Mouse (Mus musculus) heart, embryonic 10.5 days (tissue): ENCODE data around the gene Sdr42e1. TPM values are rescaled to one million over a fixed set of nuclear protein-coding genes. Genes with fewer than 3 reads are reported as not detected.

ENCODE experiments used
- DNase-seq: peaks from one replicate; pipeline ENCODE4 v3.0.0-alpha.2; 2017; ENCODE audit warnings: low spot score
- H3K27ac ChIP-seq: fragments of 300-500 bp; sonication (generic); 2 replicates; pipeline ENCODE4 v1.5.1; 2016; ENCODE audit warnings: mild to moderate bottlenecking
- H3K27me3 ChIP-seq: fragments of 300-500 bp; sonication (generic); 2 replicates; pipeline ENCODE4 v1.6.1; 2016; ENCODE audit warnings: mild to moderate bottlenecking; ENCODE audit not compliant: poor library complexity, insufficient read depth, severe bottlenecking
- H3K36me3 ChIP-seq: fragments of 300-500 bp; sonication (generic); 2 replicates; pipeline ENCODE4 v1.6.1; 2016; ENCODE audit warnings: mild to moderate bottlenecking, moderate library complexity
- H3K4me1 ChIP-seq: fragments of 300-500 bp; sonication (generic); 2 replicates; pipeline ENCODE4 v1.6.1; 2016; ENCODE audit warnings: mild to moderate bottlenecking
- H3K4me3 ChIP-seq: fragments of 300-500 bp; sonication (generic); 2 replicates; pipeline ENCODE4 v1.5.1; 2016; ENCODE audit warnings: mild to moderate bottlenecking, moderate library complexity
- H3K9me3 ChIP-seq: fragments of 300-500 bp; sonication (generic); 2 replicates; pipeline ENCODE4 v1.6.1; 2016; ENCODE audit warnings: mild to moderate bottlenecking, moderate library complexity
- WGBS: fragments of 180-500 bp; shearing (Covaris S2); methylation state at CpG from one replicate; pipeline ENCODE4 v1.1.7; 2016; 5-methylcytosine and 5-hydroxymethylcytosine counted together
- polyA plus RNA-seq: library from polyadenylated mRNA; unstranded; fragments of >200 nt; fragmentation: Nextera tagmentation; extraction: Ambion mirVana; gene quantifications from 2 replicates; pipeline ENCODE4 v1.2.1, GENCODE M21; 2016

Gene Sdr42e1
- polyA plus RNA-seq, 1 experiment from 2014 or later, result 0.72 TPM

GRCm38 (mm10) chr8:117646020-117646419 is 27.5 kb downstream of the Sdr42e1 start:
- no peak overlapping the region for H3K4me3 ChIP-seq
- DNase-seq, result no peak
- no peaks in the 10 kb centered on the region for H3K4me1 ChIP-seq
- H3K36me3 ChIP-seq, result no peaks in the 10 kb centered on the region
- WGBS, result 45% methylated on average over 2 of the region's 2 CpGs
- H3K27me3 ChIP-seq, result no peaks in the 10 kb centered on the region
- no peaks in the 10 kb centered on the region for H3K9me3 ChIP-seq
- H3K27ac ChIP-seq, result no peak overlapping the region

DNA sequence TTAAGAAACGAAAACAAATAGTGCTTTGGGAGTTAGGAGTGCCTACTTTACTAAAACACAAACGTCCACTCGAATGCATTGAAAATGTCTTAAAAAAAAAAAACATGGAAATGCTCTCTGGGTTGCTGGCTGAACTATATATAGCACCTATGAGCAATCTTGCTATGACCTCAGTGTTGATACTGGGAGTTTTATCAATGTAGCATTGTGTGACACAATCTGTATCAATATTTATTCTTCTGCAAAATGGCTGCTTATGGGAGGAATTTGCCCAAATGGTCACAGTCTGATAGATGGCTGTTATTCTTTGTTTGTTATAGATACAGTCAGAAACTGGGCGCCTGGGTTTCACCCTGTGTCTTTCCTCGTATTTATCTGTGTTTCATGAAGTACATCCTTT is 28.0 kb downstream of the Sdr42e1 start:
- DNase-seq, result no peak
- Histone ChIP-seq H3K27me3 (no peaks in the 10 kb centered on the region), H3K36me3 (no peaks in the 10 kb centered on the region), H3K4me3 (no peak overlapping the region), H3K9me3 (no peaks in the 10 kb centered on the region), H3K4me1 (no peaks in the 10 kb centered on the region), H3K27ac (no peak overlapping the region)
- 52% methylated on average over 5 of the region's 5 CpGs for WGBS

- Histone ChIP-seq H3K9me3 (no peaks in the 10 kb centered on the region), H3K27ac (no peak overlapping the region), H3K36me3 (no peaks in the 10 kb centered on the region), H3K4me1 (no peaks in the 10 kb centered on the region), H3K4me3 (no peak overlapping the region), H3K27me3 (no peaks in the 10 kb centered on the region)
- WGBS, result 92% methylated on average over 9 of the region's 9 CpGs
- DNase-seq, result no peak
Measured at GRCm38 (mm10) chr8:117639631-117640030, 33.9 kb downstream of the Sdr42e1 start.

DNA sequence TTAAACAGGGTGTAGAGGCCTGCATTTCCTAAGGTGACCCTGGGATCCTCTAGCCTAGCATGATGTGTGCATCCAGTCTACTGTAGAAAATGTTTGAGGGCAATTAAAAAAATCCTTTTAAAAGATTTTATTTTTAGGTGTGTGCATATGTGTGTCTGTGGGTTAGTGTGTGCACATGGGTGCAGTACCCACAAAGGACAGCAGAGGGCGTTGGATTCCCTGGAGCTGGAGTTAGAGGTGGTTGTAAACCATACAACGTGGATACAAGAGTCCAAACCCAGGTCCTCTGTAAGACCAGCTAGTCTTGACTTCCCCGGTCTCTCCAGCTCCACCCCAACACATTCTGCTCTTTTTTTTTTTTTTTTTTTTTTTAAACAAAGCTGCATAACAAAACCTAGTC is 36.0 kb downstream of the Sdr42e1 start:
- H3K27ac ChIP-seq, result no peak overlapping the region
- H3K4me1 ChIP-seq, result no peaks in the 10 kb centered on the region
- no peak for DNase-seq
- no peak overlapping the region for H3K4me3 ChIP-seq
- no peaks in the 10 kb centered on the region for H3K36me3 ChIP-seq
- H3K27me3 ChIP-seq, result no peaks in the 10 kb centered on the region
- WGBS, result 62% methylated on average over 3 of the region's 3 CpGs
- H3K9me3 ChIP-seq, result no peaks in the 10 kb centered on the region

- no peak overlapping the region for H3K4me3 ChIP-seq
- DNase-seq, result no peak
- WGBS, result 85% methylated on average over 7 of the region's 7 CpGs
- no peak overlapping the region for H3K27ac ChIP-seq
- H3K36me3 ChIP-seq, result no peaks in the 10 kb centered on the region
- no peaks in the 10 kb centered on the region for H3K27me3 ChIP-seq
- no peaks in the 10 kb centered on the region for H3K4me1 ChIP-seq
- H3K9me3 ChIP-seq, result no peaks in the 10 kb centered on the region
Measured at GRCm38 (mm10) chr8:117634406-117634805, 39.1 kb downstream of the Sdr42e1 start.

GRCm38 (mm10) chr8:117632532-117632931 is 41.0 kb downstream of the Sdr42e1 start:
- H3K4me1 ChIP-seq, result no peaks in the 10 kb centered on the region
- DNase-seq, result no peak
- no peak overlapping the region for H3K27ac ChIP-seq
- 75% methylated on average over 5 of the region's 5 CpGs for WGBS
- no peaks in the 10 kb centered on the region for H3K36me3 ChIP-seq
- no peaks in the 10 kb centered on the region for H3K9me3 ChIP-seq
- H3K27me3 ChIP-seq, result no peaks in the 10 kb centered on the region
- H3K4me3 ChIP-seq, result no peak overlapping the region

- H3K27ac ChIP-seq, result no peak overlapping the region
- peaks cover 7% of the 10 kb centered on the region; the same call in 1 of the 2 replicates for H3K27me3 ChIP-seq
- H3K36me3 ChIP-seq, result 0 out of 2 replicates have a peak, but pooled peaks cover 3% of the 10 kb centered on the region
- no peak overlapping the region for H3K4me3 ChIP-seq
- no peaks in the 10 kb centered on the region for H3K4me1 ChIP-seq
- no peak for DNase-seq
- 67% methylated on average over 9 of the region's 9 CpGs for WGBS
- H3K9me3 ChIP-seq, result 0 out of 2 replicates have a peak, but pooled peaks cover 6% of the 10 kb centered on the region
Measured at GRCm38 (mm10) chr8:117627096-117627495, 46.4 kb downstream of the Sdr42e1 start.

- Histone ChIP-seq H3K27ac (no peak overlapping the region), H3K4me3 (no peak overlapping the region), H3K36me3 (0 out of 2 replicates have a peak, but pooled peaks cover 3% of the 10 kb centered on the region), H3K9me3 (0 out of 2 replicates have a peak, but pooled peaks cover 6% of the 10 kb centered on the region), H3K4me1 (no peaks in the 10 kb centered on the region), H3K27me3 (peaks cover 7% of the 10 kb centered on the region; the same call in 1 of the 2 replicates)
- no peak for DNase-seq
- WGBS, result 70% methylated on average over 14 of the region's 14 CpGs
Measured at GRCm38 (mm10) chr8:117626040-117626838, 47.2 kb downstream of the Sdr42e1 start.

GRCm38 (mm10) chr8:117612861-117613260 is 60.6 kb downstream of the Sdr42e1 start:
- Histone ChIP-seq H3K4me3 (no peak overlapping the region), H3K9me3 (no peaks in the 10 kb centered on the region), H3K27me3 (no peaks in the 10 kb centered on the region), H3K4me1 (0 out of 2 replicates have a peak, but pooled peaks cover 2% of the 10 kb centered on the region), H3K27ac (no peak overlapping the region), H3K36me3 (peaks cover 20% of the 10 kb centered on the region; the same call in 1 of the 2 replicates)
- no peak for DNase-seq
- 85% methylated on average over 12 of the region's 12 CpGs for whole genome bisulfite sequencing

Other genes starting within 250 kb of the Sdr42e1 start
- 6.8 and 8.3 TPM in 2 replicates for gene Plcg2, start 175.4 kb downstream of the Sdr42e1 start, polyA plus RNA-seq
- gene Hsd17b2, start 28.2 kb upstream of the Sdr42e1 start, polyA plus RNA-seq, result 0.35 TPM in 1 of 2 replicates, not detected in the other
- gene Mphosph6, start 128.3 kb upstream of the Sdr42e1 start, polyA plus RNA-seq, result 45.1 and 65.8 TPM in 2 replicates